Mouse (Mus musculus) testis, adult 2 months (tissue): ENCODE measurements around the gene Gpr19. TPM values are rescaled to one million over a fixed set of nuclear protein-coding genes. Genes with fewer than 3 reads are reported as not detected.

Source experiments
- H3K27ac ChIP-seq: fragments of 200-500 bp; 2 replicates; pipeline ENCODE4 v1.5.1; 2012; ENCODE audit warnings: low read depth, low read length; ENCODE audit not compliant: control insufficient read depth, insufficient read depth
- H3K27me3 ChIP-seq: fragments of 200-500 bp; 2 replicates; pipeline ENCODE4 v1.6.1; 2012; ENCODE audit warnings: mild to moderate bottlenecking, low read length, moderate library complexity; ENCODE audit not compliant: control insufficient read depth, insufficient read depth
- H3K36me3 ChIP-seq: fragments of 200-500 bp; 2 replicates; pipeline ENCODE4 v1.6.1; 2012; ENCODE audit warnings: mild to moderate bottlenecking, low read length; ENCODE audit not compliant: control insufficient read depth, insufficient read depth
- H3K4me1 ChIP-seq: fragments of 200-500 bp; 2 replicates; pipeline ENCODE4 v1.6.1; 2012; ENCODE audit warnings: low read length; ENCODE audit not compliant: control insufficient read depth, insufficient read depth
- H3K4me3 ChIP-seq: fragments of 200-500 bp; 2 replicates; pipeline ENCODE4 v1.5.1; 2012; ENCODE audit warnings: low read depth, mild to moderate bottlenecking, low read length, moderate library complexity, mixed read lengths; ENCODE audit not compliant: control insufficient read depth
- CTCF ChIP-seq: fragments of 200-500 bp; IDR thresholded peaks from 2 replicates; pipeline ENCODE4 v1.5.1; 2012; ENCODE audit warnings: low read depth, mild to moderate bottlenecking, inconsistent platforms, low read length, moderate library complexity; ENCODE audit not compliant: control insufficient read depth, insufficient read depth, insufficient replicate concordance
- POLR2A ChIP-seq: fragments of 200-500 bp; IDR thresholded peaks from 2 replicates; pipeline ENCODE4 v1.6.1; 2012; ENCODE audit warnings: low read depth, mild to moderate bottlenecking, inconsistent platforms, low read length, moderate library complexity; ENCODE audit not compliant: control insufficient read depth
- polyA plus RNA-seq: library from polyadenylated mRNA; depleted of rRNA; stranded (reverse); fragments of >200 nt; gene quantifications from 2 replicates; pipeline ENCODE4 v1.2.3, GENCODE M21; 2012; rRNA removed

Gpr19 gene
- polyA plus RNA-seq, 1 experiment: 46.0 TPM

GRCm38 (mm10) chr6:134829786-134830700, 68.3 kb downstream of the Gpr19 start, which contains the start of gene Crebl2:
Gene Crebl2, plus strand, starts transcription at chr6:134830154.
- Histone ChIP-seq H3K27ac (peak within 1 kb of the TSS; percentile 95), H3K4me1 (peaks cover 4% of the 10 kb centered on the region), H3K27me3 (no peaks in the 10 kb centered on the region), H3K36me3 (no peaks in the 10 kb centered on the region), H3K4me3 (peak within 1 kb of the TSS; percentile 95)
- TF ChIP-seq CTCF: no peak
- peak; percentile 53 for TF ChIP-seq POLR2A

- Histone ChIP-seq H3K4me1 (no peaks in the 10 kb centered on the region; the same call in 1 of the 2 replicates), H3K27ac (no peak overlapping the region), H3K36me3 (no peaks in the 10 kb centered on the region), H3K27me3 (no peaks in the 10 kb centered on the region), H3K4me3 (no peak overlapping the region)
- TF ChIP-seq CTCF (peak; percentile 90), POLR2A (no peak)
Measured at GRCm38 (mm10) chr6:134822844-134823243, 75.5 kb downstream of the Gpr19 start.

- Histone ChIP-seq H3K27me3 (no peaks in the 10 kb centered on the region), H3K4me1 (no peaks in the 10 kb centered on the region), H3K4me3 (no peak overlapping the region), H3K27ac (no peak overlapping the region), H3K36me3 (no peaks in the 10 kb centered on the region)
- TF ChIP-seq POLR2A (no peak), CTCF (no peak)
Measured at GRCm38 (mm10) chr6:134820411-134820810, 78.0 kb downstream of the Gpr19 start.

GRCm38 (mm10) chr6:134819741-134820140, 78.6 kb downstream of the Gpr19 start:
- no peak overlapping the region for H3K4me3 ChIP-seq
- H3K36me3 ChIP-seq: no peaks in the 10 kb centered on the region
- TF ChIP-seq CTCF (no peak), POLR2A (no peak)
- H3K4me1 ChIP-seq: no peaks in the 10 kb centered on the region
- no peak overlapping the region for H3K27ac ChIP-seq
- no peaks in the 10 kb centered on the region for H3K27me3 ChIP-seq

Other genes with a start within 250 kb of the Gpr19 start
- gene Dusp16, start 106.0 kb downstream of the Gpr19 start, polyA plus RNA-seq: 11.0 and 16.1 TPM in 2 replicates
- 7.7 and 11.2 TPM in 2 replicates for gene Crebl2, start 68.4 kb downstream of the Gpr19 start, polyA plus RNA-seq
- 3.0 and 3.6 TPM in 2 replicates for gene Cdkn1b, start 21.8 kb upstream of the Gpr19 start, polyA plus RNA-seq
- gene Apold1, start 83.1 kb upstream of the Gpr19 start, polyA plus RNA-seq: 0.48 and 0.75 TPM in 2 replicates
- 18.8 and 20.3 TPM in 2 replicates for gene Ddx47, start 113.0 kb upstream of the Gpr19 start, polyA plus RNA-seq
- 0.06 and 0.46 TPM in 2 replicates for gene Gprc5a, start 167.1 kb upstream of the Gpr19 start, polyA plus RNA-seq
- gene Gprc5d, start 219.7 kb upstream of the Gpr19 start, polyA plus RNA-seq: 0.60 and 0.65 TPM in 2 replicates